Mouse (Mus musculus) E14TG2a.4 (cell line): ENCODE measurements around the gene Gmds.

Experiments used
- CTCF ChIP-seq: conservative IDR thresholded peaks from 2 replicates; pipeline ENCODE4 v1.5.1; 2014; ENCODE audit warnings: low read length
- POU5F1 ChIP-seq: IDR thresholded peaks from 2 replicates; pipeline ENCODE4 v1.6.1; 2014; ENCODE audit warnings: low read length, borderline replicate concordance

DNA sequence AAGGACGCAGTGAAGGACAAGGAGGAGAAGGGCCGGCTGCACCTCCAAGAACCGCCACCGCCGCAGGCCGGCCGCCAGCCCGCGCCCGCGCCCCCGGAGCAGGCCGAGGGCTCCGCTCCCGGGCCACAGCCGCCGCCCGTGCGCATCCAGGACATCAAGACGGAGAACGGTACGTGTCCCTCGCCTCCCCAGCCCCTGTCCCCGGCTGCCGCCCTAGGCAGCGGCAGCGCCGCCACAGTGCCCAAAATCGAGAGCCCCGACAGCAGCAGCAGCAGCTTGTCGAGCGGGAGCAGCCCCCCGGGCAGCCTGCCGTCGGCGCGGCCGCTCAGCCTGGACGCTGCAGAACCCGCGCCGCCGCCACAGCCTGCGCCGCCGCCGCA lies 530.8 kb downstream of the Gmds start:
- TF ChIP-seq CTCF (no peak), POU5F1 (no peak)
